Mouse (Mus musculus) heart, adult 2 months (tissue): ENCODE data around the gene Lins1. TPM values are rescaled to one million over a fixed set of nuclear protein-coding genes. Genes with fewer than 3 reads are reported as not detected.

ENCODE experiments used
- DNase-seq, 2 experiments: peaks; one replicate each; pipeline ENCODE4 v3.0.0; 2021
- H3K27ac ChIP-seq: fragments of 200-600 bp; 2 replicates; pipeline ENCODE4 v1.8.1; 2022
- H3K27me3 ChIP-seq: fragments of 200-500 bp; 2 replicates; pipeline ENCODE4 v1.6.1; 2012; ENCODE audit warnings: mild to moderate bottlenecking, low read length, inconsistent platforms, mixed read lengths; ENCODE audit not compliant: control insufficient read depth, insufficient read depth
- H3K36me3 ChIP-seq: fragments of 200-500 bp; 2 replicates; pipeline ENCODE4 v1.6.1; 2012; ENCODE audit warnings: low read length, inconsistent platforms; ENCODE audit not compliant: control insufficient read depth, insufficient read depth
- H3K4me1 ChIP-seq: fragments of 200-500 bp; 2 replicates; pipeline ENCODE4 v1.6.1; 2011; ENCODE audit warnings: low read length; ENCODE audit not compliant: control insufficient read depth, insufficient read depth
- H3K4me3 ChIP-seq: fragments of 200-600 bp; 2 replicates; pipeline ENCODE4 v1.8.1; 2022
- H3K79me2 ChIP-seq: fragments of 200-500 bp; replicated peaks from 2 replicates; pipeline ENCODE4 v1.6.1; 2012; ENCODE audit warnings: mild to moderate bottlenecking, inconsistent platforms, low read length, moderate library complexity, mixed read lengths; ENCODE audit not compliant: control insufficient read depth, insufficient read depth
- H3K9ac ChIP-seq: fragments of 200-500 bp; 2 replicates; pipeline ENCODE4 v1.6.1; 2012; ENCODE audit warnings: low read depth, mild to moderate bottlenecking, control low read depth, inconsistent platforms, low read length, mixed read lengths
- CTCF ChIP-seq: fragments of 200-600 bp; IDR thresholded peaks from 2 replicates; pipeline ENCODE4 v1.8.1; 2022; ENCODE audit warnings: antibody characterized with exemption, mild to moderate bottlenecking, moderate library complexity
- EP300 ChIP-seq: fragments of 200-500 bp; IDR thresholded peaks from 2 replicates; pipeline ENCODE4 v1.6.1; 2011; ENCODE audit warnings: low read depth, low read length, control low read depth; ENCODE audit not compliant: insufficient read depth
- POLR2A ChIP-seq: fragments of 200-500 bp; IDR thresholded peaks from 2 replicates; pipeline ENCODE4 v1.6.1; 2011; ENCODE audit warnings: mild to moderate bottlenecking, low read depth, low read length, control low read depth; ENCODE audit not compliant: insufficient read depth
- WGBS: fragments of 180-500 bp; shearing (Covaris S2); methylation state at CpG from one replicate; pipeline ENCODE4 v1.1.7; 2018; 5-methylcytosine and 5-hydroxymethylcytosine counted together
- intact Hi-C: fragments of 180-260 bp; cut with DNase I; formaldehyde crosslinking; loops from one replicate; pipeline ENCODE4 v1.15.1; 2025
- polyA plus RNA-seq: library from polyadenylated mRNA; depleted of rRNA; stranded (reverse); fragments of >200 nt; gene quantifications from 2 replicates; pipeline ENCODE4 v1.2.3, GENCODE M21; 2012
- total RNA-seq, 2 experiments: library from RNA; stranded (reverse); gene quantifications; 2 replicates each; pipeline ENCODE4 v1.2.3; 2021

The Lins1 gene
- total and polyA plus RNA-seq, 3 experiments = 3.0 to 3.5 (median 3.2) TPM

- H3K36me3 ChIP-seq = no peaks in the 10 kb centered on the region
- intact Hi-C loops = loop anchor here (5.0 kb wide), 1 partner anchor 343 kb away; no protein-coding TSS in a partner anchor
- no peak for TF ChIP-seq EP300
- TF ChIP-seq CTCF = no peak
- TF ChIP-seq POLR2A = no peak
These were observed 34.2 kb upstream of the Lins1 start for GRCm38 (mm10) chr7:66655471-66655870.

GRCm38 (mm10) chr7:66660291-66660690 lies 29.4 kb upstream of the Lins1 start:
- no peak overlapping the region for H3K4me3 ChIP-seq
- intact Hi-C loops = loop anchor here (2.0 kb wide), 1 partner anchor 559 kb away; no protein-coding TSS in a partner anchor

More at GRCm38 (mm10) chr7:66655471-66655870, 34.2 kb upstream of the Lins1 start:
- no peak overlapping the region for H3K9ac ChIP-seq
- H3K79me2 ChIP-seq = peaks cover 3% of the 10 kb centered on the region
- no peak for DNase-seq
- no peak overlapping the region for H3K4me3 ChIP-seq
- no peaks in the 10 kb centered on the region for H3K27me3 ChIP-seq
- no peak overlapping the region for H3K27ac ChIP-seq
- H3K4me1 ChIP-seq = no peaks in the 10 kb centered on the region
- 91% methylated on average over 9 of the region's 9 CpGs for WGBS

GRCm38 (mm10) chr7:66660972-66661371 lies 28.7 kb upstream of the Lins1 start:
- Histone ChIP-seq H3K36me3 (no peaks in the 10 kb centered on the region), H3K4me1 (no peaks in the 10 kb centered on the region; the same call in 1 of the 2 replicates), H3K27ac (no peak overlapping the region), H3K27me3 (no peaks in the 10 kb centered on the region), H3K79me2 (peaks cover 2% of the 10 kb centered on the region), H3K4me3 (no peak overlapping the region), H3K9ac (no peak overlapping the region)
- no peak for DNase-seq
- intact Hi-C loops = loop anchor here (1.0 to 2.0 kb wide), 2 partner anchors 227 to 560 kb away; no protein-coding TSS in a partner anchor
- no peak for TF ChIP-seq EP300
- no peak for TF ChIP-seq POLR2A
- no peak for TF ChIP-seq CTCF
- WGBS = 78% methylated on average over 8 of the region's 8 CpGs

More at GRCm38 (mm10) chr7:66660291-66660690, 29.4 kb upstream of the Lins1 start:
- Histone ChIP-seq H3K9ac (no peak overlapping the region), H3K79me2 (peaks cover 2% of the 10 kb centered on the region), H3K4me1 (no peaks in the 10 kb centered on the region; the same call in 1 of the 2 replicates), H3K36me3 (no peaks in the 10 kb centered on the region), H3K27ac (no peak overlapping the region), H3K27me3 (no peaks in the 10 kb centered on the region)
- 77% methylated on average over 7 of the region's 7 CpGs for WGBS
- TF ChIP-seq CTCF (no peak), POLR2A (no peak), EP300 (no peak)
- DNase-seq = no peak

- Histone ChIP-seq H3K27ac (no peak overlapping the region), H3K4me1 (no peaks in the 10 kb centered on the region; the same call in 1 of the 2 replicates), H3K9ac (no peak overlapping the region), H3K27me3 (no peaks in the 10 kb centered on the region), H3K4me3 (peak overlapping the region; percentile 17; the same call in 1 of the 2 replicates), H3K36me3 (no peaks in the 10 kb centered on the region), H3K79me2 (peaks cover 2% of the 10 kb centered on the region)
- DNase-seq = peak; percentile 68 to 71
- TF ChIP-seq EP300 = no peak; the same call in 1 of the 2 replicates
- TF ChIP-seq CTCF = peak; percentile 90; the same call in 1 of the 2 replicates
- intact Hi-C loops = loop anchor here (1.0 to 2.0 kb wide), 2 partner anchors 227 to 561 kb away; no protein-coding TSS in a partner anchor
- 6% methylated on average over 8 of the region's 8 CpGs for whole genome bisulfite sequencing
These were observed 28.1 kb upstream of the Lins1 start for GRCm38 (mm10) chr7:66661572-66661971.

GRCm38 (mm10) chr7:66663548-66663947 lies 26.1 kb upstream of the Lins1 start:
- WGBS = 79% methylated on average over 3 of the region's 3 CpGs
- no peaks in the 10 kb centered on the region for H3K27me3 ChIP-seq
- H3K79me2 ChIP-seq = no peaks in the 10 kb centered on the region
- intact Hi-C loops = no loop called here
- no peak overlapping the region for H3K4me3 ChIP-seq
- no peaks in the 10 kb centered on the region for H3K36me3 ChIP-seq
- no peak overlapping the region for H3K27ac ChIP-seq
- TF ChIP-seq POLR2A = no peak
- TF ChIP-seq EP300 = no peak
- TF ChIP-seq CTCF = no peak
- DNase-seq = no peak
- H3K9ac ChIP-seq = no peak overlapping the region
- H3K4me1 ChIP-seq = no peaks in the 10 kb centered on the region; the same call in 1 of the 2 replicates

GRCm38 (mm10) chr7:66667064-66667463 lies 22.6 kb upstream of the Lins1 start:
- Histone ChIP-seq H3K79me2 (no peaks in the 10 kb centered on the region), H3K36me3 (no peaks in the 10 kb centered on the region), H3K4me3 (no peak overlapping the region), H3K27ac (no peak overlapping the region), H3K9ac (no peak overlapping the region), H3K4me1 (no peaks in the 10 kb centered on the region), H3K27me3 (no peaks in the 10 kb centered on the region)
- intact Hi-C loops = no loop called here
- DNase-seq = no peak
- no peak for TF ChIP-seq CTCF
- no peak for TF ChIP-seq EP300

GRCm38 (mm10) chr7:66675800-66676199 lies 13.9 kb upstream of the Lins1 start:
- no peaks in the 10 kb centered on the region; the same call in 1 of the 2 replicates for H3K36me3 ChIP-seq

More at GRCm38 (mm10) chr7:66675800-66676199, 13.9 kb upstream of the Lins1 start:
- Histone ChIP-seq H3K79me2 (no peaks in the 10 kb centered on the region), H3K4me1 (no peaks in the 10 kb centered on the region), H3K4me3 (no peak overlapping the region), H3K27ac (no peak overlapping the region), H3K27me3 (no peaks in the 10 kb centered on the region), H3K9ac (no peak overlapping the region)
- 91% methylated on average over 2 of the region's 2 CpGs for WGBS
- intact Hi-C loops = no loop called here
- no peak for DNase-seq
- TF ChIP-seq POLR2A = no peak
- no peak for TF ChIP-seq CTCF
- no peak for TF ChIP-seq EP300
